Mouse (Mus musculus) brain, embryonic 14.5 days (tissue): ENCODE data around the gene Cxcl9.

Experiments used
- CTCF ChIP-seq: fragments of 200-500 bp; IDR thresholded peaks from 2 replicates; pipeline ENCODE4 v1.5.1; 2012; ENCODE audit warnings: inconsistent platforms, mild to moderate bottlenecking, moderate library complexity, borderline replicate concordance; ENCODE audit not compliant: insufficient read depth, insufficient read length; ENCODE audit errors: extremely low read depth
- POLR2A ChIP-seq: fragments of 200-500 bp; IDR thresholded peaks from 2 replicates; pipeline ENCODE4 v1.6.1; 2012; ENCODE audit warnings: mild to moderate bottlenecking, inconsistent platforms, borderline replicate concordance; ENCODE audit not compliant: poor library complexity, insufficient read depth, insufficient read length, severe bottlenecking; ENCODE audit errors: extremely low read depth

GRCm38 (mm10) chr5:92348794-92349413, 21.0 kb upstream of the Cxcl9 start, which contains the start of gene Cxcl10:
- TF ChIP-seq POLR2A (no peak), CTCF (no peak)
